Mouse (Mus musculus) lung, adult 2 months (tissue): ENCODE measurements around the gene Dock4. TPM values are rescaled to one million over a fixed set of nuclear protein-coding genes. Genes with fewer than 3 reads are reported as not detected.

Experiments used
- DNase-seq: peaks from one replicate; pipeline ENCODE4 v3.0.0; 2022
- H3K4me1 ChIP-seq: fragments of 200-500 bp; 2 replicates; pipeline ENCODE4 v1.6.1; 2011; ENCODE audit warnings: low read length; ENCODE audit not compliant: control insufficient read depth, insufficient read depth
- H3K4me3 ChIP-seq: fragments of 200-500 bp; replicated peaks from 2 replicates; pipeline ENCODE3; 2011; ENCODE audit warnings: low read depth, mild to moderate bottlenecking, control low read depth, low read length; ENCODE audit errors: extremely low read depth
- CTCF ChIP-seq: fragments of 200-500 bp; IDR thresholded peaks from 2 replicates; pipeline ENCODE4 v1.5.1; 2011; ENCODE audit warnings: mild to moderate bottlenecking, low read length, control low read depth; ENCODE audit not compliant: insufficient read depth
- POLR2A ChIP-seq: fragments of 200-500 bp; IDR thresholded peaks from 2 replicates; pipeline ENCODE4 v1.6.1; 2011; ENCODE audit warnings: low read depth, mild to moderate bottlenecking, control low read depth, low read length, borderline replicate concordance; ENCODE audit errors: extremely low read depth
- WGBS: fragments of 180-500 bp; shearing (Covaris S2); methylation state at CpG from one replicate; pipeline ENCODE4 v1.1.7; 2018; 5-methylcytosine and 5-hydroxymethylcytosine counted together
- polyA plus RNA-seq: library from polyadenylated mRNA; depleted of rRNA; stranded (reverse); fragments of >200 nt; gene quantifications from 2 replicates; pipeline ENCODE4 v1.2.3, GENCODE M21; 2012

Dock4 gene
- polyA plus RNA-seq, 1 experiment = 21.9 TPM

GRCm38 (mm10) chr12:40554941-40555511, 109.3 kb downstream of the Dock4 start:
- TF ChIP-seq POLR2A (no peak), CTCF (no peak)
- H3K4me1 ChIP-seq = peaks cover 11% of the 10 kb centered on the region
- H3K4me3 ChIP-seq = no peak overlapping the region
- DNase-seq = no peak
- WGBS = 77% methylated on average over 6 of the region's 6 CpGs

GRCm38 (mm10) chr12:40558600-40558999, 112.8 kb downstream of the Dock4 start:
- DNase-seq = no peak
- WGBS = 39% methylated on average over 3 of the region's 3 CpGs
- Histone ChIP-seq H3K4me1 (peaks cover 4% of the 10 kb centered on the region; the same call in 1 of the 2 replicates), H3K4me3 (no peak overlapping the region)
- TF ChIP-seq CTCF (no peak), POLR2A (no peak)

GRCm38 (mm10) chr12:40559103-40559502, 113.4 kb downstream of the Dock4 start:
- Histone ChIP-seq H3K4me3 (no peak overlapping the region), H3K4me1 (peaks cover 4% of the 10 kb centered on the region; the same call in 1 of the 2 replicates)
- whole genome bisulfite sequencing = 28% methylated on average over 11 of the region's 11 CpGs
- TF ChIP-seq CTCF (no peak), POLR2A (no peak)
- DNase-seq = peak; percentile 28

GRCm38 (mm10) chr12:40563703-40564102, 118.0 kb downstream of the Dock4 start:
- Histone ChIP-seq H3K4me3 (no peak overlapping the region), H3K4me1 (peaks cover 6% of the 10 kb centered on the region)
- TF ChIP-seq POLR2A (no peak), CTCF (no peak)
- WGBS = 65% methylated on average over 1 of the region's 1 CpGs
- no peak for DNase-seq

- TF ChIP-seq POLR2A (no peak), CTCF (no peak)
- no peak for DNase-seq
- 41% methylated on average over 2 of the region's 2 CpGs for WGBS
- Histone ChIP-seq H3K4me3 (no peak overlapping the region), H3K4me1 (peaks cover 11% of the 10 kb centered on the region)
Observed at GRCm38 (mm10) chr12:40564261-40564660, 118.5 kb downstream of the Dock4 start.

GRCm38 (mm10) chr12:40568365-40568885, 122.7 kb downstream of the Dock4 start:
- WGBS = 90% methylated on average over 4 of the region's 4 CpGs

GRCm38 (mm10) chr12:40568971-40569968, 123.5 kb downstream of the Dock4 start:
- WGBS = 36% methylated on average over 9 of the region's 9 CpGs
- H3K4me3 ChIP-seq = no peak overlapping the region
- peaks cover 19% of the 10 kb centered on the region for H3K4me1 ChIP-seq
- TF ChIP-seq POLR2A (no peak), CTCF (no peak)
- no peak for DNase-seq

More at GRCm38 (mm10) chr12:40568365-40568885, 122.7 kb downstream of the Dock4 start:
- TF ChIP-seq CTCF = no peak
- TF ChIP-seq POLR2A = no peak
- no peak for DNase-seq
- no peak overlapping the region for H3K4me3 ChIP-seq
- H3K4me1 ChIP-seq = peaks cover 19% of the 10 kb centered on the region

- 38% methylated on average over 1 of the region's 1 CpGs for WGBS
- Histone ChIP-seq H3K4me1 (peaks cover 16% of the 10 kb centered on the region), H3K4me3 (no peak overlapping the region)
- no peak for TF ChIP-seq CTCF
- no peak for TF ChIP-seq POLR2A
- no peak for DNase-seq
Observed at GRCm38 (mm10) chr12:40570250-40570649, 124.5 kb downstream of the Dock4 start.

- TF ChIP-seq CTCF = no peak
- DNase-seq = no peak
- no peak overlapping the region for H3K4me3 ChIP-seq
- WGBS = 45% methylated on average over 3 of the region's 3 CpGs
- peaks cover 10% of the 10 kb centered on the region for H3K4me1 ChIP-seq
Observed at GRCm38 (mm10) chr12:40574051-40574450, 128.3 kb downstream of the Dock4 start.
